Mouse (Mus musculus): ENCODE measurements around the gene Rmdn2. TPM values are rescaled to one million over a fixed set of nuclear protein-coding genes. Genes with fewer than 3 reads are reported as not detected.
A peak's percentile ranks its signal among the peaks of the same experiment; 100 is the strongest.

Rmdn2 gene
- polyA plus RNA-seq, 1 experiment from 2014 or later, result 15.2 TPM

DNA sequence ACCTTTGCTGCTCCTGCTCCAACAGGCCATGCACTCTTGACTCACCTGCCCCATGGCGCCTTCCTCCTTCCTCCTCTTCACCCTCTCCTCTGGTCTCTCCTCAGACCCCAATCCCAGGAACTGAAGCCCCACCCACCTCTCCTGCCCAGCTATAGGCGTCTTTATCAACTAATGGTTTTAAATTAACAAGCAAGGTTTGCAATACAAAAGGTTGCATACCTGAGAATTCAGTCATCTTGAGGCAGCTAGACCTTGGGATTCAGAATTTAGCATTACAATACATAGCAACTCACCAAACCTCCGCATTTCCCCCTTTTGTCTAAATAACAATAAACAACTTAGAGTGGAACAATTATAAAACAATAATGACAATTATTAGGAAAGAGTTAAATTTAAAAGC lies 42.5 kb downstream of the Rmdn2 start:
- no peaks in the 10 kb centered on the region for H3K27me3 ChIP-seq (ENCODE audit: insufficient read depth, low read length)
- H3K4me3 ChIP-seq (replicated peaks; ENCODE audit: low read depth, low read length), result no peak overlapping the region
- DNase-seq (ENCODE audit: low spot score) (no peak), ATAC-seq (replicated peaks; ENCODE audit: low FRiP score, low read depth) (no peak)
- TF ChIP-seq CTCF (IDR thresholded peaks at IDR 0.05; ENCODE audit: low read depth), result no peak
- WGBS, result 80% methylated on average over 3 of the region's 3 CpGs
- no peak overlapping the region for H3K27ac ChIP-seq
- no peak overlapping the region for H3K4me2 ChIP-seq (ENCODE audit: low read length)
- H3K4me1 ChIP-seq (replicated peaks; ENCODE audit: insufficient read depth, low read length), result no peaks in the 10 kb centered on the region
- no peaks in the 10 kb centered on the region for H3K9me3 ChIP-seq (replicated peaks; ENCODE audit: low read length)
- no peaks in the 10 kb centered on the region for H3K36me3 ChIP-seq (ENCODE audit: insufficient read depth, low read length)
- no peak overlapping the region for H3K9ac ChIP-seq (ENCODE audit: low read depth, low read length)

DNA sequence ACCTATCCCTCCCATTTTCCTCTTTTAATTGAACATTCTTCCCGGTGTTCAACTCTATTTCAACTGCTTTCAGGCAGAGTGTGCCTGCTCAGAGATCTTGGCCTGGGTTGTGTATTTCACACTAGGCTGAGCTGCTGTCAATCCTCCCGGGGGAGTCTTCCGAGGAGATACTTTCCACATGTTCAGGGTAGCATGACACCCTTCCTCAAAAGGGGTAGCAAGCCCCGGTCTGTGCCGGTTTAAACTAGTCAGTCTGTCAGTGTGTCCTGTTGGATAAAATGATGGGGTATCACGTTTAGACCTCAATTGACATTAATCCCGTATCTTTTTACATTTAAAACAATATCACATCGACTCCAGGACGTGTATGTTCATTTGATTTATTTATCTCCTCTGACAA lies 46.1 kb downstream of the Rmdn2 start:
- ATAC-seq (replicated peaks; ENCODE audit: low FRiP score, low read depth), result peak; percentile 94
- Histone ChIP-seq H3K4me3 (replicated peaks; ENCODE audit: low read depth, low read length) (no peak overlapping the region), H3K27me3 (ENCODE audit: insufficient read depth, low read length) (no peaks in the 10 kb centered on the region), H3K9ac (ENCODE audit: low read depth, low read length) (no peak overlapping the region), H3K4me2 (ENCODE audit: low read length) (no peak overlapping the region), H3K4me1 (replicated peaks; ENCODE audit: insufficient read depth, low read length) (no peaks in the 10 kb centered on the region), H3K36me3 (ENCODE audit: insufficient read depth, low read length) (no peaks in the 10 kb centered on the region), H3K9me3 (replicated peaks; ENCODE audit: low read length) (no peaks in the 10 kb centered on the region), H3K27ac (no peak overlapping the region)
- peak; percentile 84 for DNase-seq (ENCODE audit: low spot score)
- no peak for TF ChIP-seq CTCF (IDR thresholded peaks at IDR 0.05; ENCODE audit: low read depth)
- WGBS, result 20% methylated on average over 9 of the region's 9 CpGs

DNA sequence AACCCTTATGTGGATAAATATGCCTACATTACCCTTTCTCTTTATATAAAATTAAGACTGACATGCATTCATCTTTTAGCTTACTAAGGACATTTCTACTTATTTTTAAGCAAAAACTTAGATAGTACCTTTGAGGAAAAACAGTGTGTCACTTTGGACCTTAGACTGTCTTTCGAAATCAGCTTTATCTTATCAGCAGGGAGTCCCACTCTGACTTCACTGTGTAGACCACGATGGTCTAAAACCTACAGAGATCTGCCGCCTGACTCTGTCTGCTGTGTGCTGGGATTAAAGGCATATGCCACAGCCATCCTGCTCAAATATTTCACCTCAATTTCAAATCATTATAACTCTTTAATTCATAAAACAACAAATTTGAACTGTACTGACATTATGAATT lies 46.8 kb downstream of the Rmdn2 start:
- H3K36me3 ChIP-seq (ENCODE audit: insufficient read depth, low read length), result no peaks in the 10 kb centered on the region
- H3K4me2 ChIP-seq (ENCODE audit: low read length), result no peak overlapping the region
- no peak overlapping the region for H3K9ac ChIP-seq (ENCODE audit: low read depth, low read length)
- DNase-seq (ENCODE audit: low spot score) (no peak), ATAC-seq (replicated peaks; ENCODE audit: low FRiP score, low read depth) (no peak)
- H3K4me3 ChIP-seq (replicated peaks; ENCODE audit: low read depth, low read length), result no peak overlapping the region
- H3K27ac ChIP-seq, result no peak overlapping the region
- H3K27me3 ChIP-seq (ENCODE audit: insufficient read depth, low read length), result no peaks in the 10 kb centered on the region
- no peak for TF ChIP-seq CTCF (IDR thresholded peaks at IDR 0.05; ENCODE audit: low read depth)
- no peaks in the 10 kb centered on the region for H3K4me1 ChIP-seq (replicated peaks; ENCODE audit: insufficient read depth, low read length)
- no peaks in the 10 kb centered on the region for H3K9me3 ChIP-seq (replicated peaks; ENCODE audit: low read length)
- WGBS, result 65% methylated on average over 3 of the region's 3 CpGs

DNA sequence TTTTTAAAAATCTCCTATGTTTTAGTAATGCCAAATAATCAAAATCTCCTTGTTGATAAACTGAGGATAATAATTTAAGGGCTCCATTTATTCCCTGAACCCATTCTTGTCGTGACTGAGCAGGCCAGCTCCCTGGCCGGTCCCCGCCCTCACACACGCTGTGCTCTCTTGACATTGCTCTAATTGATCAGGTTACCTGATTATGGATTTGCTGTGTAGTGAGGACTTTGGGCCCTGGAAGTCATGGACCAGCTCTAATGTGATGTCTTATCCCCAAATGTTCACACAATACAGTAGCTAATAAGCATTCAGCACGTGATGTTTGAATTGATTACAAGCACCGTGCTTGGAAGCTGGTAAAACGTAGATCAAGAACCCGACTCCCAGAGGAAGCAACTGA lies 47.2 kb downstream of the Rmdn2 start:
- 61% methylated on average over 8 of the region's 8 CpGs for WGBS
- no peak for ATAC-seq (replicated peaks; ENCODE audit: low FRiP score, low read depth)
- Histone ChIP-seq H3K9me3 (replicated peaks; ENCODE audit: low read length) (no peaks in the 10 kb centered on the region), H3K4me3 (replicated peaks; ENCODE audit: low read depth, low read length) (no peak overlapping the region), H3K27me3 (ENCODE audit: insufficient read depth, low read length) (no peaks in the 10 kb centered on the region), H3K4me2 (ENCODE audit: low read length) (no peak overlapping the region), H3K9ac (ENCODE audit: low read depth, low read length) (no peak overlapping the region), H3K4me1 (replicated peaks; ENCODE audit: insufficient read depth, low read length) (no peaks in the 10 kb centered on the region), H3K36me3 (ENCODE audit: insufficient read depth, low read length) (no peaks in the 10 kb centered on the region), H3K27ac (no peak overlapping the region)
- no peak for DNase-seq (ENCODE audit: low spot score)
- TF ChIP-seq CTCF (IDR thresholded peaks at IDR 0.05; ENCODE audit: low read depth), result no peak

DNA sequence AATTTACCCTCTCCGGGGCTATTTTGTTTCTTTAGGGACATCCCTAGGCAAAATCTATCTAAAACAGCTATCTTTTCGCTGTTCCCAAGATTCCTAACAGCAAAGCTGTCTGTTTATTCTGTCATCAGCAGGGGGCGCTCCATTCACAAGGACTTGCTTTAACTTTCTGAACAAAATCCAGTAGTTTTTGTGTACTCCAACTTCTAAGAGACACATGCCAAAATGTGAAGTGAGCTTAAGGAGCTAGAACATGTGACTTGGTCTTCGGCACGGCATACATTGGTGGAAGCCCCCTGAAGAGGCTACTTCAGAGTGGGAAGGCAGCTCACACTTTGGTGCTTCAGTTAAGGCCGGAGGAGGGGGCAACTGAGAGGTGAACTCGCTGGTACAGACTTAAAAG lies 49.7 kb downstream of the Rmdn2 start:
- no peak overlapping the region for H3K4me2 ChIP-seq (ENCODE audit: low read length)
- peak; percentile 89 for DNase-seq (ENCODE audit: low spot score)
- H3K9me3 ChIP-seq (replicated peaks; ENCODE audit: low read length), result no peaks in the 10 kb centered on the region
- no peak for ATAC-seq (replicated peaks; ENCODE audit: low FRiP score, low read depth)
- peak; percentile 84 for TF ChIP-seq CTCF (IDR thresholded peaks at IDR 0.05; ENCODE audit: low read depth)
- 40% methylated on average over 7 of the region's 7 CpGs for WGBS
- no peaks in the 10 kb centered on the region for H3K36me3 ChIP-seq (ENCODE audit: insufficient read depth, low read length)
- H3K27me3 ChIP-seq (ENCODE audit: insufficient read depth, low read length), result no peaks in the 10 kb centered on the region
- no peak overlapping the region for H3K9ac ChIP-seq (ENCODE audit: low read depth, low read length)
- H3K27ac ChIP-seq, result no peak overlapping the region
- no peak overlapping the region for H3K4me3 ChIP-seq (replicated peaks; ENCODE audit: low read depth, low read length)
- H3K4me1 ChIP-seq (replicated peaks; ENCODE audit: insufficient read depth, low read length), result no peaks in the 10 kb centered on the region

DNA sequence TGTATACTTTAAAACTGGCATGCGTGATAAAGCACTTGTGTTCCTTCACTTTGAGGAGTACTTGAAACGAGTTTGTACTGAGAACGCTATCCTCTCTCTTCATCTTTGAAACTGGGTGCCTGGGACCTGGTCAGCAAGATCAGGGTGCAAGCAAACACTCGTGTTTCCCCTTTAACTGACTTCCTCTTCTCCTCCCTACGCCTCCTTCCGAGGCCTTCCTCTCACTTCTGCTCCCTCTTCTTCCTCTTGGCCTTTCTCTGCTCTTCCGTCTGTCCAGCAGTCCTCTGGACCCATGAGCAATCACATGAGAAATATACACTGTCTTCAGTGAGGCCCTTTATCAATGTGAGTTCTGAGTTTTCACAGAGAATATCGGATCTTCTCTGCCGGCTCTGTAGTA lies 50.2 kb downstream of the Rmdn2 start:
- H3K27ac ChIP-seq, result no peak overlapping the region
- WGBS, result 80% methylated on average over 9 of the region's 9 CpGs
- no peak for DNase-seq (ENCODE audit: low spot score)

DNA sequence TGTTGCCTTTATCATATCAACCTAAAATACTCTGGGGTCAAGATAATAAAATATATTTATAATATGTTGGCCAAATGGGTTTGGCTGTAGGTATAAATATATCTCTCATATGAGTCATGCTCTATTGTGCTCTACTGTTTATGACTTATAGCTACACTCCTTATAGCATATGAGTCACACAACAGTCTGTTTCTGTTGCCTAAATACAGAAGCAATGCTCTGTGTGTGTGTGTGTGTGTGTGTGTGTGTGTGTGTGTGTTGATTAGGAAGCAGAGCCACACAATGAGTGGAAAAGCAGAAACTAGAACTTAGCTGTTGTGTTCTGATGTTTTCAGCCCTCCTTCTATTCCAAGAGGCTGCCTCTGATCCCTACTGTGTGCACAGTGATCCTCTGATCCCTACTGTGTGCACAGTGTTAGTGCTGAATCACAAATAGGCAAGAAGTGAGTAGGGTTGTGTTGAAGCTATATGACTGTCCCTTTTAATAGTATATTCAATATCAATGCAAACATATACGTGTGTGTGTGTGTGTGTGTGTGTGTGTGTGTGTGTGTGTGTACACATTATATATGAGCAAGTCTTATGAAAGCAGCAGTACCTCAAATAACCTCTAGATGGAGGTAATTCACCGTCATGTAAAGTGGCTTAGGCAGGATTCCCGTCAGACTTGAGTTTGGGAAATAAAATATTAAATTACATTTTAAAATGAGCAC lies 51.9 kb downstream of the Rmdn2 start:
- H3K27ac ChIP-seq, result no peak overlapping the region
- H3K27me3 ChIP-seq (ENCODE audit: insufficient read depth, low read length), result no peaks in the 10 kb centered on the region
- ATAC-seq (replicated peaks; ENCODE audit: low FRiP score, low read depth) (no peak), DNase-seq (ENCODE audit: low spot score) (peak; percentile 11)
- no peak overlapping the region for H3K4me2 ChIP-seq (ENCODE audit: low read length)
- no peak overlapping the region for H3K9ac ChIP-seq (ENCODE audit: low read depth, low read length)
- H3K4me3 ChIP-seq (replicated peaks; ENCODE audit: low read depth, low read length), result no peak overlapping the region
- peak; percentile 80 for TF ChIP-seq CTCF (IDR thresholded peaks at IDR 0.05; ENCODE audit: low read depth)
- H3K4me1 ChIP-seq (replicated peaks; ENCODE audit: insufficient read depth, low read length), result no peaks in the 10 kb centered on the region
- no peaks in the 10 kb centered on the region for H3K9me3 ChIP-seq (replicated peaks; ENCODE audit: low read length)
- H3K36me3 ChIP-seq (ENCODE audit: insufficient read depth, low read length), result no peaks in the 10 kb centered on the region
- whole genome bisulfite sequencing, result 15% methylated on average over 3 of the region's 3 CpGs

More for the DNA sequence above, 50.2 kb downstream of the Rmdn2 start:
- H3K4me3 ChIP-seq (replicated peaks; ENCODE audit: low read depth, low read length), result no peak overlapping the region
- H3K4me1 ChIP-seq (replicated peaks; ENCODE audit: insufficient read depth, low read length), result no peaks in the 10 kb centered on the region
- no peak overlapping the region for H3K4me2 ChIP-seq (ENCODE audit: low read length)
- TF ChIP-seq CTCF (IDR thresholded peaks at IDR 0.05; ENCODE audit: low read depth), result no peak
- no peaks in the 10 kb centered on the region for H3K36me3 ChIP-seq (ENCODE audit: insufficient read depth, low read length)
- no peak for ATAC-seq (replicated peaks; ENCODE audit: low FRiP score, low read depth)
- H3K9ac ChIP-seq (ENCODE audit: low read depth, low read length), result no peak overlapping the region
- no peaks in the 10 kb centered on the region for H3K27me3 ChIP-seq (ENCODE audit: insufficient read depth, low read length)
- H3K9me3 ChIP-seq (replicated peaks; ENCODE audit: low read length), result no peaks in the 10 kb centered on the region
